Mouse (Mus musculus) lung, adult 2 months (tissue): Measurements from ENCODE around the gene Cfap61.

Experiments
- CTCF ChIP-seq: fragments of 200-500 bp; IDR thresholded peaks from 2 replicates; pipeline ENCODE4 v1.5.1; 2011; ENCODE audit warnings: mild to moderate bottlenecking, low read length, control low read depth; ENCODE audit not compliant: insufficient read depth
- POLR2A ChIP-seq: fragments of 200-500 bp; IDR thresholded peaks from 2 replicates; pipeline ENCODE4 v1.6.1; 2011; ENCODE audit warnings: low read depth, mild to moderate bottlenecking, control low read depth, low read length, borderline replicate concordance; ENCODE audit errors: extremely low read depth

- TF ChIP-seq CTCF (no peak), POLR2A (no peak)
These were observed 21.3 kb downstream of the Cfap61 start for GRCm38 (mm10) chr2:145955844-145956243.
